Mouse (Mus musculus): ENCODE results near the gene Klf8. TPM values are rescaled to one million over a fixed set of nuclear protein-coding genes. Genes with fewer than 3 reads are reported as not detected.
"Not testable (repeated sequence)": the region's sequence is repeated elsewhere in the genome, so short reads cannot be mapped to it uniquely, and the experiment has no call there.

Gene Klf8
- 4.9 and 6.0 TPM in 2 replicates for polyA plus RNA-seq (2015; fragmentation: Nextera tagmentation; extraction: Ambion mirVana)

GRCm38 (mm10) chrX:153237304-153237919 is at the start of gene Klf8:
Klf8 (plus strand) TSS chrX:153237466.
- peak; percentile 77 for ATAC-seq
- Histone ChIP-seq H3K9ac (ENCODE audit: low read depth, low read length) (peak within 1 kb of the TSS; percentile 74), H3K4me2 (ENCODE audit: low read length) (peak within 1 kb of the TSS; percentile 60), H3K27me3 (replicated peaks; ENCODE audit: control insufficient read depth, insufficient read depth, low read length) (no peaks in the 10 kb centered on the region), H3K9me3 (ENCODE audit: control insufficient read depth, low read length) (no peaks in the 10 kb centered on the region), H3K4me1 (ENCODE audit: control insufficient read depth, insufficient read depth, low read depth, low read length) (no peaks in the 10 kb centered on the region), H3K36me3 (ENCODE audit: control insufficient read depth, insufficient read depth, low read length) (no peaks in the 10 kb centered on the region), H3K27ac (ENCODE audit: low read depth, low read length) (peak within 1 kb of the TSS; percentile 79), H3K4me3 (ENCODE audit: low read length) (peak within 1 kb of the TSS; percentile 61)
- 28% methylated on average over 17 of the region's 17 CpGs for WGBS

- H3K36me3 ChIP-seq (ENCODE audit: control insufficient read depth, insufficient read depth, low read length); H3K27me3 ChIP-seq (replicated peaks; ENCODE audit: control insufficient read depth, insufficient read depth, low read length); H3K9me3 ChIP-seq (ENCODE audit: control insufficient read depth, low read length); H3K4me1 ChIP-seq (ENCODE audit: control insufficient read depth, insufficient read depth, low read depth, low read length); H3K4me3 ChIP-seq (ENCODE audit: low read length); H3K27ac ChIP-seq (ENCODE audit: low read depth, low read length); ATAC-seq; H3K9ac ChIP-seq (ENCODE audit: low read depth, low read length); H3K4me2 ChIP-seq (ENCODE audit: low read length): not testable (repeated sequence)
- WGBS, result 76% methylated on average over 2 of the region's 2 CpGs
These were observed 38.1 kb upstream of the Klf8 start for GRCm38 (mm10) chrX:153199185-153199584.

GRCm38 (mm10) chrX:153211101-153211500 is 26.2 kb upstream of the Klf8 start:
- no peaks in the 10 kb centered on the region for H3K36me3 ChIP-seq (ENCODE audit: control insufficient read depth, insufficient read depth, low read length)
- no peak overlapping the region for H3K4me3 ChIP-seq (ENCODE audit: low read length)
- H3K4me2 ChIP-seq (ENCODE audit: low read length), result no peak overlapping the region
- 82% methylated on average over 1 of the region's 1 CpGs for WGBS
- no peak overlapping the region for H3K27ac ChIP-seq (ENCODE audit: low read depth, low read length)
- H3K27me3 ChIP-seq (replicated peaks; ENCODE audit: control insufficient read depth, insufficient read depth, low read length), result no peaks in the 10 kb centered on the region
- no peak overlapping the region for H3K9ac ChIP-seq (ENCODE audit: low read depth, low read length)
- no peaks in the 10 kb centered on the region for H3K9me3 ChIP-seq (ENCODE audit: control insufficient read depth, low read length)
- no peak for ATAC-seq
- H3K4me1 ChIP-seq (ENCODE audit: control insufficient read depth, insufficient read depth, low read depth, low read length), result no peaks in the 10 kb centered on the region

DNA sequence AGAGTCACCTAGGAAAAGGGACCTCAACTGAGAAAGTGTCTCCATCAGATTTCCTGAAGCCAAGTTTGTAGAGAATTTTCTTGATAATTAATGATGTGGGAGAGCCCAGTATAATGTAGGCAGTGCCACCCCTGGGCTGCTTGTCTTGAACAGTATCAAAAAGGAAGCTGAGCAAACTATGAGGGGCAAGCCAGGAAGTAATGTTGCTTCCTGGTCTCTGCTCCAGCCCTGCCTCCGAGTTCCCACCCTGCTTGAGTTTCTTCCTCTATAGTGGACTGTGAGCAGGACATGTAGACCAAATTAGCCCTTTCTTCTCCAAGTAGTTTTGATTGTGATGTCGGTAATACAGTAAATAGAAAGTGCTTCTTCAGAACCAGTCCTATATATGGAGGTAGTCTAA is 6.0 kb upstream of the Klf8 start:
- no peaks in the 10 kb centered on the region for H3K9me3 ChIP-seq (ENCODE audit: control insufficient read depth, low read length)
- H3K36me3 ChIP-seq (ENCODE audit: control insufficient read depth, insufficient read depth, low read length), result no peaks in the 10 kb centered on the region
- no peak overlapping the region for H3K4me2 ChIP-seq (ENCODE audit: low read length)
- H3K27me3 ChIP-seq (replicated peaks; ENCODE audit: control insufficient read depth, insufficient read depth, low read length), result no peaks in the 10 kb centered on the region
- H3K4me1 ChIP-seq (ENCODE audit: control insufficient read depth, insufficient read depth, low read depth, low read length), result no peaks in the 10 kb centered on the region
- H3K9ac ChIP-seq (ENCODE audit: low read depth, low read length), result no peak overlapping the region
- no peak overlapping the region for H3K4me3 ChIP-seq (ENCODE audit: low read length)
- no peak for ATAC-seq
- 77% methylated on average over 2 of the region's 2 CpGs for WGBS
- H3K27ac ChIP-seq (ENCODE audit: low read depth, low read length), result no peak overlapping the region

DNA sequence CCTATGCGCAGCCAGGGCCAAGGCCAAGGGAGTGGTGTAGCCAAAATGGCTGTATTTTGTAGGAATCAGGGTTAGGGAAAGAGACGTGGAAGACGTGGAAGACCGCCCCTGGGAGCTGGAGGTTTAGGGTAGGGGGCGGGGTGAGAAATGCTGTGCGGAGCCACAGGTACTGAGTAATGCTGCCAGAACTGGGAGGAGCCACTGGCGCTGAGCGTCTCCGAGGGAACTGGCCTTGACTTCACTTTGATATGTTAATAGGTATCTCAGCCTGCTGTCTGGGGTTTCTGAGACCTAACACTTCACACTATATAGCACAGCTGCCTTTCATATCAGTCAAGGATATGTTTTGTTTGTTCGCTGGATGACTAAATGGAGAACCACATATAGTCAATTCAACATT is 4.0 kb upstream of the Klf8 start:
- Histone ChIP-seq H3K4me1 (ENCODE audit: control insufficient read depth, insufficient read depth, low read depth, low read length) (no peaks in the 10 kb centered on the region), H3K27ac (ENCODE audit: low read depth, low read length) (no peak overlapping the region), H3K4me3 (ENCODE audit: low read length) (no peak overlapping the region), H3K27me3 (replicated peaks; ENCODE audit: control insufficient read depth, insufficient read depth, low read length) (no peaks in the 10 kb centered on the region), H3K9me3 (ENCODE audit: control insufficient read depth, low read length) (no peaks in the 10 kb centered on the region), H3K36me3 (ENCODE audit: control insufficient read depth, insufficient read depth, low read length) (no peaks in the 10 kb centered on the region), H3K4me2 (ENCODE audit: low read length) (peak overlapping the region; percentile 12; the same call in 1 of the 2 replicates), H3K9ac (ENCODE audit: low read depth, low read length) (no peak overlapping the region)
- whole genome bisulfite sequencing, result 12% methylated on average over 10 of the region's 10 CpGs
- ATAC-seq, result no peak

DNA sequence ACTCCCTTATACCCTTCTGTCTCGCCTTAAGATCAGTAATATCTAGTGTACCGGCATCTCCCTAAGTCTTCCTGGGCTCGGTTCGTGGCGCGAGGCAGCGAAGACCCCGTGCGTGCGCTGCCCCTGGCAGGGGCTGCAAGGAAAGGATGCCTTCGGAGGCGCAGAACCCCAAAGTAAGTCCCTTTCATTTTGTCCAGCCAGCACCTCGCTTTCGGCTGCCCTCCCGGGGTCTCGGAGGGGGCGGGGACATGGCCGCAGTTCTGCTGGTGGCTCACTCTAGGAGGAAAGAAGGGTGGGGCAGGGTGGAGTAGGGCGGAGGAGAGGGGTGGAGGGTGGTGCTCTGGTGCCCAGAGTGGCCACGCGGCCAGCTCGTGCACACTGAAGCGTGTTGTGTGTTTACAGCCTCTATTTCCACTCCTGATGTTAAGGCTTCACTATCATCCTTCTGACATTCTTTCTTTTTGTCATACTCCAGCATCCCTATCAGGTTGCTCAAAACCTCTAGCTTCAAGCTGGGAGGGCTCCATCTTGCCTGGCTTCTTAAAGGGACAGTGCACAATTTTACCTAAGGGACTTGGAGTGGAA is 746 bp downstream of the Klf8 start:
- Histone ChIP-seq H3K4me2 (ENCODE audit: low read length) (peak overlapping the region; percentile 60), H3K36me3 (ENCODE audit: control insufficient read depth, insufficient read depth, low read length) (no peaks in the 10 kb centered on the region), H3K9ac (ENCODE audit: low read depth, low read length) (peak overlapping the region; percentile 74), H3K27me3 (replicated peaks; ENCODE audit: control insufficient read depth, insufficient read depth, low read length) (no peaks in the 10 kb centered on the region), H3K4me3 (ENCODE audit: low read length) (peak overlapping the region; percentile 61), H3K27ac (ENCODE audit: low read depth, low read length) (peak overlapping the region; percentile 79), H3K4me1 (ENCODE audit: control insufficient read depth, insufficient read depth, low read depth, low read length) (no peaks in the 10 kb centered on the region), H3K9me3 (ENCODE audit: control insufficient read depth, low read length) (no peaks in the 10 kb centered on the region)
- WGBS, result 23% methylated on average over 22 of the region's 23 CpGs
- ATAC-seq, result peak; percentile 94

GRCm38 (mm10) chrX:153254256-153254655 is 17.0 kb downstream of the Klf8 start:
- no peak for ATAC-seq
- WGBS, result 58% methylated on average over 1 of the region's 1 CpGs
- Histone ChIP-seq H3K27me3 (replicated peaks; ENCODE audit: control insufficient read depth, insufficient read depth, low read length) (no peaks in the 10 kb centered on the region), H3K4me1 (ENCODE audit: control insufficient read depth, insufficient read depth, low read depth, low read length) (no peaks in the 10 kb centered on the region), H3K4me2 (ENCODE audit: low read length) (no peak overlapping the region), H3K36me3 (ENCODE audit: control insufficient read depth, insufficient read depth, low read length) (no peaks in the 10 kb centered on the region), H3K9ac (ENCODE audit: low read depth, low read length) (no peak overlapping the region), H3K9me3 (ENCODE audit: control insufficient read depth, low read length) (no peaks in the 10 kb centered on the region), H3K4me3 (ENCODE audit: low read length) (no peak overlapping the region), H3K27ac (ENCODE audit: low read depth, low read length) (no peak overlapping the region)

- H3K4me3 ChIP-seq (ENCODE audit: low read length), result no peak overlapping the region
- H3K9ac ChIP-seq (ENCODE audit: low read depth, low read length), result no peak overlapping the region
- WGBS, result 73% methylated on average over 2 of the region's 2 CpGs
- no peak overlapping the region for H3K27ac ChIP-seq (ENCODE audit: low read depth, low read length)
- no peaks in the 10 kb centered on the region for H3K27me3 ChIP-seq (replicated peaks; ENCODE audit: control insufficient read depth, insufficient read depth, low read length)
- H3K9me3 ChIP-seq (ENCODE audit: control insufficient read depth, low read length), result no peaks in the 10 kb centered on the region
- ATAC-seq, result no peak
- H3K36me3 ChIP-seq (ENCODE audit: control insufficient read depth, insufficient read depth, low read length), result no peaks in the 10 kb centered on the region
- H3K4me2 ChIP-seq (ENCODE audit: low read length), result no peak overlapping the region
- H3K4me1 ChIP-seq (ENCODE audit: control insufficient read depth, insufficient read depth, low read depth, low read length), result no peaks in the 10 kb centered on the region
These were observed 18.2 kb downstream of the Klf8 start for GRCm38 (mm10) chrX:153255504-153255903.

DNA sequence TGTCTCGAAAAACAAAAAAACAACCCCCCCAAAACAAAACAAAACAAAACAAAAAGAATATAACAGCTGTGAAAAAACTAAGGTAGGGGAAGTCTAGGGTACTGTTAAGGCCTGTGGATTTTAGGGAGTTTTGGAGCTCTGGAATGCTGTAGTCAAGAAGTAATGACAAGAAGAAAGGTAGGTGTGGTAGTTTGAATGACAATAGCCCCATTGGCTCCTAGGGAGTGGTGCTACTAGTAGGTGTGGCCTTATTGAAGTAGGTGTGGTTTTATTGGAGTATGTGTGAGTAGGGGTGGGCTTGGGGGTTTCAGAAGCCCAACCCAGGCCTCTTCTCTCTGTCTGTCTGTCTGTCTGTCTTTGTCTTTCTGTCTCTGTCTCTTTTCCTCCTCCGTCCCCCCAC is 44.9 kb downstream of the Klf8 start:
- H3K4me3 ChIP-seq (ENCODE audit: low read length), result no peak overlapping the region
- 78% methylated on average over 2 of the region's 2 CpGs for WGBS
- no peaks in the 10 kb centered on the region for H3K9me3 ChIP-seq (ENCODE audit: control insufficient read depth, low read length)
- H3K4me1 ChIP-seq (ENCODE audit: control insufficient read depth, insufficient read depth, low read depth, low read length), result no peaks in the 10 kb centered on the region
- no peak overlapping the region for H3K4me2 ChIP-seq (ENCODE audit: low read length)
- no peaks in the 10 kb centered on the region for H3K36me3 ChIP-seq (ENCODE audit: control insufficient read depth, insufficient read depth, low read length)
- H3K27me3 ChIP-seq (replicated peaks; ENCODE audit: control insufficient read depth, insufficient read depth, low read length), result no peaks in the 10 kb centered on the region
- no peak overlapping the region for H3K9ac ChIP-seq (ENCODE audit: low read depth, low read length)
- ATAC-seq, result no peak
- no peak overlapping the region for H3K27ac ChIP-seq (ENCODE audit: low read depth, low read length)
